Mouse (Mus musculus) thymus, postnatal 0 days (tissue): ENCODE results near the gene Rasgrf2. TPM values are rescaled to one million over a fixed set of nuclear protein-coding genes. Genes with fewer than 3 reads are reported as not detected.

ENCODE experiments used
- DNase-seq: peaks from one replicate; pipeline ENCODE4 v3.0.0-alpha.2; 2015; ENCODE audit warnings: low spot score
- polyA plus RNA-seq: library from polyadenylated mRNA; unstranded; fragments of >200 nt; fragmentation: Nextera tagmentation; extraction: Ambion mirVana; gene quantifications from 2 replicates; pipeline ENCODE4 v1.2.1, GENCODE M21; 2015

The Rasgrf2 gene
- polyA plus RNA-seq, 1 experiment from 2014 or later, result 2.2 TPM

GRCm38 (mm10) chr13:92041584-92042563 lies 89.6 kb downstream of the Rasgrf2 start:
- DNase-seq, result no peak

GRCm38 (mm10) chr13:92030364-92031057 lies 100.9 kb downstream of the Rasgrf2 start:
- DNase-seq, result peak; percentile 73

- DNase-seq, result peak; percentile 3
Observed at GRCm38 (mm10) chr13:92029666-92030065, 101.8 kb downstream of the Rasgrf2 start.

GRCm38 (mm10) chr13:92027951-92028350 lies 103.5 kb downstream of the Rasgrf2 start:
- no peak for DNase-seq

GRCm38 (mm10) chr13:92026651-92027050 lies 104.8 kb downstream of the Rasgrf2 start:
- no peak for DNase-seq

GRCm38 (mm10) chr13:92025124-92025523 lies 106.3 kb downstream of the Rasgrf2 start:
- no peak for DNase-seq

DNA sequence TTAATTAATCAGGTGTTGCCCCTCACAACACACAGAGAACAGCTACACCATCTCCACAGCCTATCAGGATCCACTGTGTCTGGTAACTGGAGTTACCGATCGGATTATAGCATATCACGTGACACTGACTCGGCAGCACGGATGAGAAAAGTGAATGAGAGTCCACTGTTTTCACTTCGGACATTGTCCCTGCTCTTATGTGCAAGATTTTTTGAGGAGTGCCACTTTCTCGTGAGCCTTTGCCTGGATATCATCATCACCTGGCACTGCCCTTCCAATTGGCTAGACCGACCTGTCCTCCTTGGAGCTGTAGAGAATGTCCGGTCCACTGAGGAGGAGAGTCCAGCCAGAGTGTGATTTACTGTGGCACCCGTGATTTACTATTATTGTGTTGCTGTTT lies 109.3 kb downstream of the Rasgrf2 start:
- no peak for DNase-seq

DNA sequence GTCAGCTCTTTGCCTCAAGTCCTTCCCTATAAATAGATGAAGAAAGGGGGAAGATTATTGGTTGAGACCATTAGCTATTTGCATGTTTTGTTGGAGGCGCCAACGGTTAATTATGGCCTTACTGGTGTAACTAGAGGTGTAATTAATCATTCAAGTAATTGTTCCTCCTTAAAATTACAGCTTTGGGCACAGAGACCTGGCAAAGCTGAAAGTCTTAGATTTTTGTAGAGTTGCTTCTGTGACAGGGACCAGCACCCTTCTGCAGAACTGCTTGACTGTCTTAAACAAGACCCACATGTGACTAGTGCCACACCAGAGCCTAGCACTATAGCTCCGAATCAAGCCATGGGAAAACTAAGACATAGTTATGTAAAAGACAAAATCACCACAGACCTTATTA lies 134.5 kb downstream of the Rasgrf2 start:
- no peak for DNase-seq

DNA sequence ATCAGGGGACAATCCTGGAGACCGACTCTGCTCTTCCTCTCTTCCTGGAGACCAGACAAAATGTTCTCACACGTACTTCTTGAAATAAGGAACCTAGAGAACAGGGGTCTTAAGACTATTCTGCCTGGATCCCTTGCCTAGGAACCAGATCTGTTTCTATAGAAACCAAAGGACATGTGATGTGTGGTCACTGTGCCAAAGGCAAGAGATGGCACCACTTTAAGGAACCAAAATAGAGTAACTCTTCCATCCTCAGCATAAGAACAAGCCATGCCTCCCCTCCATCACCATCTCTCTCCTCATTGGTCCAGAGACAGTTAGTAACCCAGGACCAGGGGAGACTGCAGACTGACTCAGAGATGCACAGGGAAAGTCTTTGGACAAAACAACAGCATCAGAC lies 140.0 kb downstream of the Rasgrf2 start:
- DNase-seq, result no peak

- no peak for DNase-seq
Observed at GRCm38 (mm10) chr13:91990709-91991284, 140.7 kb downstream of the Rasgrf2 start.

GRCm38 (mm10) chr13:91988378-91988777 lies 143.1 kb downstream of the Rasgrf2 start:
- DNase-seq, result no peak

GRCm38 (mm10) chr13:91986958-91987357 lies 144.5 kb downstream of the Rasgrf2 start:
- DNase-seq, result no peak

- DNase-seq, result no peak
Observed at GRCm38 (mm10) chr13:91985915-91986589, 145.4 kb downstream of the Rasgrf2 start.

GRCm38 (mm10) chr13:91985019-91985418 lies 146.4 kb downstream of the Rasgrf2 start:
- no peak for DNase-seq

GRCm38 (mm10) chr13:91982080-91982479 lies 149.4 kb downstream of the Rasgrf2 start:
- no peak for DNase-seq

GRCm38 (mm10) chr13:91981414-91981813 lies 150.0 kb downstream of the Rasgrf2 start:
- no peak for DNase-seq

DNA sequence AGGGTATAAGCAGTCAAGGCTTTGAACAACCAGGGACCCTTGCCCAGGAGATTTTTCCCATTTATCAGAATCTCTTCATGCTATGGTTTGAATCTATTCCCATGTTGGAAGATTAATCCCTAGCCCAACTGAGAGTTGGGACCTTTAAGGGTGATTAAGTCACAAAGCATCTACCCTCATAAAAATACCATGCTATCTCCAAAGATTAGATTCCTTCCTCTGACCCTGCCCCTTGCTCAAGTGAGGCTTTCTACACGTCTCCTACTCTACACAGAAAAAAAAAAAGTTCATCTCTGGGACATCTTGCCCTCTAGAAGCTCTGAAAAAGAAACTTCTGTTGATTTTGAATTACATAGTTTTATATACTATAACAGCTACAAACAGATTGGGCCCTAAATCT lies 154.5 kb downstream of the Rasgrf2 start:
- DNase-seq, result no peak

DNA sequence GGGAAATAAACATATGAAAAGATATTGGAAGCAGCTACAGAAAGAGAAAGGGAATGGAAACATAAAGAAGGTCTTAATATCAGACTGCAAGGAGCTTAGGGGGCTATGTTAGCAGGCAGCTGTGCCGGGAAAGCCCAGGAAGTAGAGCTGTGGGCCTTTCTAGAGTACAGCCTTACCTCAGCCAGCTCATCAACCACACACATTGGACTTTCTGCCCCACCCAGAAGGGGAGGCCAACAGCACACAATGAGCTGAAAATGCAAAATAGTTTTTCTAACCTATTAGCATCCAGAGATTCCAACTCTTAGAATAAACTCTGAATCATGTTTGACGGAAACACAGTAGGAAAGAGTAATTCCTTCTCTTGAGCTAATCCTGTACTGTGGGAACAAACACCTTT lies 154.9 kb downstream of the Rasgrf2 start:
- no peak for DNase-seq

- no peak for DNase-seq
Observed at GRCm38 (mm10) chr13:91974154-91974553, 157.3 kb downstream of the Rasgrf2 start.

DNA sequence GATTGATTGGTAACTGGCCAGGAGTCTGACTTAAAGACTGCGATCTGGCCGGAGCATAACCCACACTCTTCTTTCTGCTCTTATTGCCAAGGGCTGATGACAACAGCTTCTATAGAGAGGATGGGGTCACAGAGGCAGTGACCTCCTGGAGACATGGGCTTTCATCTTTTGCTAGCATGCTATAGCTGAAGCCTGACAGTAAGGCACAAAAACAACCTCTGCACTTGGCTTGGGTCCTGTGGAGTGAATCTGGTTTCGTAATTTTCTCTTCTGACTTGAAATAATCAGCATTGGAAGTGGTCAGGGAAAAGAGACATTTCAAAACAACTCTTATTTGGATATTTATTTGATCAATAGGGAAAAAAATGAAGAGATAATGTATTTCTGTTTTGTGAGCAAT lies 160.2 kb downstream of the Rasgrf2 start:
- DNase-seq, result no peak

DNA sequence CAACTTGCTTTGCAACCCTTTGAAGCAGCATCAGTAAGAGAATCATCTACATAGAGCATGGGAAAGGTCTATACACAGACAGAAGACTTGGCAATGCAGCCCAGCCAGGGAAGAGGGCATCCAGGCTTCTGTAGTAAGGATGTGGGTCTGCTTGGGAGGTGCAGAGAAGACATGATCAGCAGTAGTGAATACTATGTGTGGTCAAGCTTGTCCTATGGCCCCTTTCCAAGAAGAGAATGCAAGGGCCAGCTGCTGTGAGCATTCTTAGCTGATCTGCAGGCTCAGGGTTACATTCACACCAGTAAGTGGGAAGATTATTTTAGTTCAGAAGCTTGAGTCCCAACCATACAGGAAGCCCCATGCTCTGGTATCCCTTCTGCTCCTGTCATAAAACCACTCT lies 175.0 kb downstream of the Rasgrf2 start:
- DNase-seq, result no peak
